Mouse (Mus musculus) ES-E14 (cell line): Measurements from ENCODE around the gene Schip1.

Experiments
- CHD2 ChIP-seq: IDR thresholded peaks from 2 replicates; pipeline ENCODE4 v1.6.1; 2014; ENCODE audit warnings: mild to moderate bottlenecking, low read depth, low read length, inconsistent platforms
- ZC3H11A ChIP-seq: IDR thresholded peaks from 2 replicates; pipeline ENCODE4 v1.6.1; 2012; ENCODE audit warnings: low read depth, mild to moderate bottlenecking, inconsistent platforms, low read length, borderline replicate concordance

DNA sequence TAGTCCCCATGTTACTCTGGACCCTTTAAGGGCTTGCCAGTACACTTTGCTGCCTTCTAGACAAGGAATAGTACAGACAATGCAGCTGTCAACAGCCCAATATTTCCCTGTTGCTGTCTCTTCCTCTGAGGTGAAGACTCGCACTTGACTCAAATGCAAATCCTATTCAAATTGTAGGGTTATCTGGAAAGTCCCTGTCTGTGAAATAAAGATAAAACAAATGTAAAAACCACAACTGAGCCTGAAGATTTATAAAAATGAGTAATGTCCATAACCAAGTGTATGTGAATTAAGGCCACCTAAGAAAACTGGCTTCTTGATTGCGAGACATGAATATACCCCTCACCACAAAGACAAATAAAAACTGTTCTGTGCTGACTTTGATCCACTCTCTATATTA is 175.3 kb downstream of the Schip1 start:
- TF ChIP-seq CHD2 (no peak), ZC3H11A (no peak)
